Mouse (Mus musculus): ENCODE measurements around the gene Dlx4.

Dlx4 gene

GRCm38 (mm10) chr11:95101071-95101788, 44.8 kb downstream of the Dlx4 start:
- DNase-seq, result no peak

- no peak for DNase-seq
Measured at GRCm38 (mm10) chr11:95100393-95100792, 45.7 kb downstream of the Dlx4 start.

DNA sequence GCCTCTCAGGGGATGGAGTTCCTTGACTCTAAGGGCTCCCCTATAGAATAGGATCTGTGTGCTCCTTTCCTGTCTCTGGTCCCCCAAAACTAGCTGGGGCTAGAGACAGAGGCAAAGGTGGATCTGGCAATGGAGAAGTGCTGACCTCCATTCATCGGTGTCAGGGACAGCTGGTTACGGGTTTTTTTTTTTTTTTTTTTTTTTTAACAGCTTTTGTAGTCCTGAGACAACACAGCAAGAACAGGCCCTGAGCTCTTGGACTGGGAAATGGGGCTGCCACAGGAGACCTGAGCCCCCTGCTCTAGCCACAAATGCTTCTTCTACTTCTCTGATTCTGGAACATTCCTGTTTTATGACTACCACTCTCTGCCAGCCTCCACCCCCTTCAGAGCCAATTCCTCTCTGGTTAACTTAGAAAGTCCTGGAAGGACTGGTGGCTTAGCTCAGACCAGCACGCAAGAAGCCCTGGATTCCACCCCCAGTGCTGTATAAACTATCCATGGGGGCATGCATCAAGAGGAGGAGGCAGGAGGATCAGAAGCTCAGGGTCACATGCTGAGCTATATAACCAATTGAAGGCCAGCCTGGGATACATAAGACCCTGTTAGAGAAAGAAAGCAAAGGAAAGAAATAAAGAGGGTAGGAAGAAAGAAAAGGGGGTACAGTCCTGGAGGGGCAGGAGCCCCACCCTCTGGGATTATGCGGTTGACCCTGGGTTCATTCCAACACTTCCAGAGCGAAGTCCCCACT, 47.5 kb downstream of the Dlx4 start:
- no peak for DNase-seq

GRCm38 (mm10) chr11:95097889-95098288, 48.2 kb downstream of the Dlx4 start:
- no peak for DNase-seq

DNA sequence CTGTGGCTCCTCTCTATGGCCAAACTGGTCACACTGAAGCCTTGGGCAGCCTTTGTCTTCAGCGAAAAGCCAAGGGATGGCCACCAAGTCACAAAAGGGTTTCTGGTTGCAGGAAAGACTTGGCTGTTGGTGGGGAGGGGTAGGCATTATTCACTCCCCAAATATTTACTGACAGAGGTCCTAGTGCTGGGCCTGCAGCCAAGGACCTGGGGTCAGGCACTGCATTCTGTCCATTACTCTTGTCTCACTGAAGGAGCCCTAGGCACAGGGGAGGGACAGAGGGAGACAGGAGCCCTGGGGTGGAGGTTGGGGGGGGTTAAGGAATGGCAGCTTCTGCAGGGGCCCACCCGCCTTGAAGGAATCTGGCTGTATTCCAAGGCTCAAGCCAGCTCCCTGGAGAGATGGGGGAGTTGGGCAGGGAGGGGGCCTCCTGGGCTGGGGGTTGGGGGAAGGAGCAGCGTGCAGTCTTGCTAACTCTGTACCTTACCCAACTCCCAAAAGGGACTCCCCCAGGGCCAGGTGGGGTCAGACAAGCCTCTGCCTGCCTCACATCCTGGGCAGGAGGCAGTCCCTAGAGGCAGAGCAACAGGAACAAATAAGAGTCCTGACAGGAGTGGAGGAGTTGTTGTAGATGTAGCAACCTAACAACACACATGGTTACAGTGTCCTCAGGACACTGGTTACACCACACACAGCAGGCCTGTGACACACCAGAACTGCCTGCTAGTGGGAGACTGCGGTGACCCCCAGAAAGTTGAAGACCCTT, 49.3 kb downstream of the Dlx4 start:
- no peak for DNase-seq

GRCm38 (mm10) chr11:95095596-95095995, 50.5 kb downstream of the Dlx4 start:
- DNase-seq, result no peak

GRCm38 (mm10) chr11:95093077-95093476, 53.0 kb downstream of the Dlx4 start:
- DNase-seq, result no peak
